Mouse (Mus musculus) mammary gland, adult 2 months (tissue): ENCODE data around the gene Lrrc27. TPM values are rescaled to one million over a fixed set of nuclear protein-coding genes. Genes with fewer than 3 reads are reported as not detected.

ENCODE experiments used
- polyA plus RNA-seq: library from polyadenylated mRNA; depleted of rRNA; stranded (reverse); fragments of >200 nt; gene quantifications from 2 replicates; pipeline ENCODE4 v1.2.3, GENCODE M21; 2012; ENCODE audit warnings: low replicate concordance; rRNA removed

Gene Lrrc27
- 13.8 and 22.5 TPM in 2 replicates for polyA plus RNA-seq

DNA sequence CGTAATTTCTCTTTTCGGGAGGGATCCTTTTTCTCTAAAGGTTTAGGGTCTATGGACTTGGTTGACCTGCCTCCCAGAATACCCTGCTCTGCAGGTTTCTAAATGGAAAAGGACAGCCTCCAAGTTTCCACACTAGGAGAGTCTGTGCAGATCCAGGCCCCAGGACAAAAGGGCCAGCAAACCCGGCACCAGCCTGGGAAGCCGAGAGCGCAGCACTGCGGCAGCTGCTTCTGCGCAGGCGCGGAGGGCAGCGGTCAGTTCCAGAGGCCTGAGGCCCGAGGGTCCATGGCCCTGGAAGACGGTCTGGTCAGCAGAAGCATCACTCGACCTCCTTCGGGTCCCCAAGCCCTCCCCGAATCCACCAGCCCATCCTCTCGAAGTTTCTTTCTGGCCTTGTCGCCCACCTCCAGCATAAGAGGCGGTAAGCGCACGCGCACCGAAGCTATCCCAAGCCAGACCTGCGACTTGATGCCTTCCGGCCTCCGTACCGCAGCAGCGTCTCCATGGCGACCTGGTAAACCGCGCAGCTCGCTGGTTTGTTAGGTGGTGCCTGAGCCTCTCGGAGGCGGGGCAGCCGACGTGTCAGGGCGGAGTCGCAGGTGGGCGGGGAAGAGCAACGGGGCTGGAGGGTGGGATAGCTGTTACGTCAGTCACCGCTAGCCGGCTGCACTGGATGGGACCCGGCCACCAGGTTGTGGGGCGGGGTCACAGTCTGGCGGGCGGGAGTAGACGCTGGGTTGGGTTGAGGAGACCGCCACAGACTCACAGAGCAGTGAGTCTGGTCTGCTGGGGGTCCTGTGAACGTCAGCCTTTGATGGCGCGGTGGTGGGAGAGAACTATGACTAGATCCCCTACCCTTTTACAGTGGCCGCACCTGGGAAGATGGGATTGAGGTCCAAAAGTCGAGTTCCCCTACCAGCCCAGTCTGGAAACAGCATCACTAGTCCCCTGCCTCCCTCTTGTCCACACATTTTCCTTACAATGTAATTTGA lies at the start of gene Lrrc27, which contains the start of gene Stk32c:
Gene Lrrc27 (plus strand): TSS at position 235 of the 992 bp plus-strand sequence.
Gene Stk32c (minus strand): TSS at position 554 of the 992 bp plus-strand sequence.

DNA sequence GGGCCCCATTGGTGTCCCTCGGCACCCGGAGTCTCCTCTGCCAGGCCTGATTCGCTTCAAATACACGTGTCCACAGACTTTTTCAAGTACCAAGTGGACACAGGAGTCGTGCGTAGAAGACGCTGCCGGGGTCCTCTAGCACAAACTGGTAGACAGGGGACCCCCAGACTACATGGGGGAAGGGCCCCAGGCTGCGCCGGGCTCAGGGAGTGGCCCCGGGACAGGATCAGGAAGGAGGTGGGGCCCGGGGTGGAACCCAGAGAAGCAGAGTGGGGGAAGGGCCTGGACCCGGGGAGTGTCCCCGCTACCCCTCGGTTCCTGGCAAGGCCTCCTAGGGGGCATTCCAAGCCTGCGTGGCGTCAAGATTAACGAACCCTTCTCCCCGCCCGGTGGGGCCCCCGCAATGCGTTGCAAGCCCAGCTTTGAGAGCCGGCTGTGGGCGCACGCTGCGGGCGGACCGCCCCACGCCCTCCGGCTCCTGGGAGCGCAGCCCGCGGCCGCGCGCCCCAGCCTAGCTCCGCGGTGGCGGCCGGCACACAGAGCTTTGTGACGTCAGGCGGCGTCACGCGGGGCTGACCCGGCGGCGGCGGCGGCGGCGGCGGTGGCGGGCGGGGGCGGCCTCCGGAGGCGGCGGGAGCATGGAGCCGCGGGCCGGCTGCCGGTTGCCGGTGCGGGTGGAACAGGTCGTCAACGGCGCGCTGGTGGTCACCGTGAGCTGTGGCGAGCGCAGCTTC lies 35.3 kb downstream of the Lrrc27 start, which contains the start of gene Pwwp2b:
Gene Pwwp2b (plus strand): TSS at position 602 of the 734 bp plus-strand sequence.

Other genes with a start within 250 kb of the Lrrc27 start
- gene Dpysl4, start 127.0 kb upstream of the Lrrc27 start, polyA plus RNA-seq: 0.49 and 0.52 TPM in 2 replicates
- gene Stk32c, start 319 bp downstream of the Lrrc27 start, polyA plus RNA-seq: 3.0 and 5.3 TPM in 2 replicates
- 13.8 and 13.9 TPM in 2 replicates for gene Pwwp2b, start 35.5 kb downstream of the Lrrc27 start, polyA plus RNA-seq
- gene Inpp5a, start 176.1 kb downstream of the Lrrc27 start, polyA plus RNA-seq: 23.8 and 25.2 TPM in 2 replicates